Mouse (Mus musculus): ENCODE measurements around the gene Acacb.

The Acacb gene

GRCm38 (mm10) chr5:114135516-114135915, 10.8 kb upstream of the Acacb start:
- no peak for DNase-seq (ENCODE audit: low spot score in 2 of 2)

GRCm38 (mm10) chr5:114137481-114138276, 8.7 kb upstream of the Acacb start:
- DNase-seq (ENCODE audit: low spot score in 2 of 2), result no peak

GRCm38 (mm10) chr5:114138277-114139164, 7.8 kb upstream of the Acacb start:
- no peak for DNase-seq (ENCODE audit: low spot score in 2 of 2)

- peak; percentile 65 to 79 for DNase-seq (ENCODE audit: low spot score in 2 of 2)
These were observed 7.2 kb upstream of the Acacb start for GRCm38 (mm10) chr5:114139175-114139574.

- DNase-seq (ENCODE audit: low spot score in 2 of 2), result no peak
These were observed 973 bp downstream of the Acacb start for GRCm38 (mm10) chr5:114147043-114147972.

GRCm38 (mm10) chr5:114152359-114153092, 6.2 kb downstream of the Acacb start:
- DNase-seq (ENCODE audit: low spot score in 2 of 2), result no peak

- DNase-seq (ENCODE audit: low spot score in 2 of 2), result no peak
These were observed 7.2 kb downstream of the Acacb start for GRCm38 (mm10) chr5:114153490-114153889.

- DNase-seq (ENCODE audit: low spot score in 2 of 2), result no peak
These were observed 8.4 kb downstream of the Acacb start for GRCm38 (mm10) chr5:114154765-114155164.

- DNase-seq (ENCODE audit: low spot score in 2 of 2), result no peak
These were observed 9.0 kb downstream of the Acacb start for GRCm38 (mm10) chr5:114155168-114155933.

GRCm38 (mm10) chr5:114157236-114157635, 10.9 kb downstream of the Acacb start:
- no peak for DNase-seq (ENCODE audit: low spot score in 2 of 2)

- DNase-seq (ENCODE audit: low spot score in 2 of 2), result no peak
These were observed 15.1 kb downstream of the Acacb start for GRCm38 (mm10) chr5:114161424-114161823.

- DNase-seq (ENCODE audit: low spot score in 2 of 2), result no peak
These were observed 15.9 kb downstream of the Acacb start for GRCm38 (mm10) chr5:114162106-114162815.

GRCm38 (mm10) chr5:114163117-114163696, 16.9 kb downstream of the Acacb start:
- DNase-seq (ENCODE audit: low spot score in 2 of 2), result peak in 1 of 2 experiments; percentile 23

GRCm38 (mm10) chr5:114170345-114170744, 24.0 kb downstream of the Acacb start:
- DNase-seq (ENCODE audit: low spot score in 2 of 2), result no peak

- no peak for DNase-seq (ENCODE audit: low spot score in 2 of 2)
These were observed 26.6 kb downstream of the Acacb start for GRCm38 (mm10) chr5:114172936-114173335.

GRCm38 (mm10) chr5:114173458-114173857, 27.1 kb downstream of the Acacb start:
- DNase-seq (ENCODE audit: low spot score in 2 of 2), result no peak

GRCm38 (mm10) chr5:114173877-114174581, 27.7 kb downstream of the Acacb start:
- no peak for DNase-seq (ENCODE audit: low spot score in 2 of 2)

- no peak for DNase-seq (ENCODE audit: low spot score in 2 of 2)
These were observed 28.3 kb downstream of the Acacb start for GRCm38 (mm10) chr5:114174639-114175038.

Measured in right cerebral cortex, postnatal 36 days (tissue).